Mouse (Mus musculus): Measurements from ENCODE around the gene Slc1a2.

DNA sequence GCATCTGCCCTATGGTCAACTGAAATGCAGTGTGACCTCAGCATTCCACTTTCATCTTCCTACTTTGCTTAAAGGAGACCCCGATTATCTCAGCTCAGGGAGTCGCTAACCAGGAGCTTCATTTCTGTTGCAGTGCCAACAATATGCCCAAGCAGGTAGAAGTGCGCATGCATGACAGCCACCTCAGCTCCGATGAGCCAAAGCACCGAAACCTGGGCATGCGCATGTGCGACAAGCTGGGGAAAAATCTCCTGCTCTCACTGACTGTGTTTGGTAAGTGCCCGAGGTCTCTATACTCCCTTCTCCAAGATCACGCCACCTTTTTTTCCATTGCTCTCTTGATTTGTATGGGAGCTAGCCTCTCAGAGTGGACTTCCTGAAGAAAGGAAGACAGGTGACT is 77.4 kb downstream of the Slc1a2 start:
- TF ChIP-seq CTCF (conservative IDR thresholded peaks at IDR 0.05; ENCODE audit: insufficient read depth, insufficient read length, low read depth, low read length), result no peak
- TF ChIP-seq POLR2A (IDR thresholded peaks at IDR 0.05; ENCODE audit: low read depth, low read length), result no peak
